Mouse (Mus musculus) fat pad, adult 2 months (tissue): Measurements from ENCODE around the gene Arhgap20.

Experiments
- DNase-seq: peaks from one replicate; pipeline ENCODE4 v3.0.0-alpha.2; 2011; ENCODE audit warnings: low read depth, low spot score; ENCODE audit errors: extremely low read depth

Gene Arhgap20

DNA sequence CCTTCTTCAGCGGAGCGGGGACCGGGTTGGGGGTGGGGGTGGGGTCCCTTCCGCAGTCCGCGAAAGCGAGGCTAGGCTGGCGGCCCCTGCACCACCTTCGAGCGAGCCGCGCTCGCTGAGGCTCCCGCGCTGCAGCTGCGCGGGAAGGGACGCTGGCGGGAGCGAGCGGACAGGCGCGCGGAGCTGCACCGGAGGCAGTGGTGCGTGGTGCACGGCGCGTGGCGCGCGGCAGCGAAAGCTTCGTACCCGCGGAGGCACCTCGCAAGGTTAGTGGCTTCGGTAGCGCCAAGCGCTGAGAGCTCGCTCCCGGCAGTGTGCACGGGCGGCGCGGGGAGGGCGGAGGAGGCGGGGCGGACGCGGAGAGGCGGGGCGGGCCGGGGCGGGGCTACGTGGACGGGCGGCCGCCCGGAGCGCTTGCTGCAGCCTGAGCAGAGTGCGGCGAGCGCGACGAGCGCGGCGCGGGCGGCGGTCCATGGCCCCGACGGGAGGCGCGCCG, at the start of gene Arhgap20:
Gene Arhgap20 (plus strand): TSS at position 417 of the 496 bp plus-strand sequence.
- DNase-seq: no peak

DNA sequence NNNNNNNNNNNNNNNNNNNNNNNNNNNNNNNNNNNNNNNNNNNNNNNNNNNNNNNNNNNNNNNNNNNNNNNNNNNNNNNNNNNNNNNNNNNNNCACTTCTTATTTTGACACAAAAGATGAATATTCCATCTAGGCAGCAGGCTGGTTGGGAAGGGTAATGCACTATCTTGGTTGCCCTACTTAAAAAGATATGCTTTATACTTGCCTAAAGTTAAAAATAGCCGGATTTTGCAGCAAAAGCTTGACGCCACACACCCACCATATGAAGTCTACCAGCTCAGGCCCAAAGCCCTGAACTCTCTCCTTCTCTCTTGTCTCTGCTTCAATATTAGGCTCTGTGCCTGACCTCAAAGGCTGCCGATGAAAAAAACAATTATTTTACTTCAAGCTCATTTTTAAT, 46.3 kb upstream of the Arhgap20 start:
- DNase-seq: no peak

DNA sequence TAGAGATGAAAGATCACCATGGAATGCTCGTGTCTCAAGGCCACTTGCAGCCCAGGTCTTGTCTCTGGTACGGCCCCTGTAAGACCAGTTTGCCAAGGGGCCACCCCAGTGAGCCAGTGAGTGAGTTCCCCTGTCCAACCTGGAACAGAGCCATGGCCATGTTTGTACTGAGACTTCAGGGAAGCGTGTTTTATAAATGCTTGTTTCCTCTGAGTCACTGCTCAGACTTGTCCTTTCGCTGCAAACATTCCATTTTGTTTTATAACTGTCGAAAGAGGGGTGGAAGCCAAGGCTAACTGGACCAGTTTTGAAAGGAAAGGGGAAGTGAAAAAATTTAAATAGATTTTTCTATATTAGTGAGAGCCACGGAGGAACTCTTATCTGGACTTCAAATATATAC, 37.2 kb upstream of the Arhgap20 start:
- DNase-seq: no peak

DNA sequence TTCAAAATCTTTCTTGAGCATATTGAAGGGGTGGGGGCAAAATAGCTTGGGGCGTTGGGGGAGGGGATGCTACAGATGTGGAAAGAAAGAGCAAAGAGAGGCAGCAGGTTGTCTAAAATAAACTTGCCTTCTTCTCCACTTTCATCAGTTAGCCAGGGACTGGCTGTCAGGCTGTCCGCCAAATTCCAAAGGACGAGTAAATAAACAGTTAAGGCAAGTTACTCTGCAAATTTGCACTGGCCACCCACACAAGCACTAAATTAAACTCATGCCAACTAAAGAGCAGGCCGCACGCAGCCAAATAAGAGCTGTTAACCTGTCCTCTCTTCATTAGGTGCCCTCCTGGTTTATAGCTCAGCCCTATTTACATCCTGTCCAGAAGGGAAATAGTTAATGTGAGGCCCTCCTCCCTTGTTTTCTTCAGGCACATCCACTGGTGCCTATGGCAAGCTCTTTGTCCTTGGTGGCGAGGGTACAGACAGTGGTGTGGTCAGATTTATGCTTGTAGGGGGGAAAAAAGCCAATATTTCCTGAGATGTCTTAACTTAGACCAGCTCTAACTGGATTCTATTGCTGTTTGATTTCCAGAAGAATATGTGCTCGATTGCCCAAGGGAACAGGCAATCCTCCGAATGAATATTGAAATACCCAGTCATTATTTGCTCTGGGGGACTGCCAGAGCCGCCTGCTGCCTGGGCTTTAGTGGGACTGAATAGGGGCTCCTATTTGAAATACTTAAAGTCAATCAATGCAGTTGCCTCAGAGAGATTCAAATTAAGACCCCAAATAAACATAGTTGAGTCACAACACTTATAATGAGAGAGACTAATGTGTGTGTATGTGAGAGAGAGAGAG, 29.7 kb upstream of the Arhgap20 start:
- DNase-seq: peak; percentile 51

DNA sequence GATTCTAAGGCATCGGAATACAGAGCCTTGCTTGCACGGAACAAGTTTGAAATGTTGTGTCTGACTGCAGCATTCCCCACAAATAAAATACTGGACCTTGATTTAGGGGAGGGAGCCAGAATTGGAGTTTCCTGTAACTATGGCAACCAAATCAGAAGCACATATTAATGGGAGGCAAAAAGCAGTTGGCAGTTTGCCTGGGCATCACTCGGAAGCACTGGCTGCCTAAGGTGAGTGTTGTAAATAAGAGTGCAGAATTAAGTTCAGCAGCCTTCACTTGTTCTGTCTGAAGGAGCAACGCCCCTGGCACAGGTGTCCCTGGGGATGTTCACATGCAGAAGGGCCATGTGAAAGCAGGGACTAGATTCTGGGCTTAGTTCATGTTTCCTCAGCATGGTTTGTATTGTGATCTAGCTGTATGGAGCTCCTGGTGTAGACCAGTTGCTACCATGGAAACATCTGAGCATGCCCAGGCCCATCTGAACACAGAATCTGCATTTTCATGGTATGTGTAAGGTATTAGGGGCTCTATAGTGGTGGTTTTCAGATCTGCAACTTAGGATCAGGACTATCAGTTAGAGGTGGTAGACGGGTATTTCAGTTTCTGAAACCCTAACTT, 28.3 kb upstream of the Arhgap20 start:
- DNase-seq: no peak

DNA sequence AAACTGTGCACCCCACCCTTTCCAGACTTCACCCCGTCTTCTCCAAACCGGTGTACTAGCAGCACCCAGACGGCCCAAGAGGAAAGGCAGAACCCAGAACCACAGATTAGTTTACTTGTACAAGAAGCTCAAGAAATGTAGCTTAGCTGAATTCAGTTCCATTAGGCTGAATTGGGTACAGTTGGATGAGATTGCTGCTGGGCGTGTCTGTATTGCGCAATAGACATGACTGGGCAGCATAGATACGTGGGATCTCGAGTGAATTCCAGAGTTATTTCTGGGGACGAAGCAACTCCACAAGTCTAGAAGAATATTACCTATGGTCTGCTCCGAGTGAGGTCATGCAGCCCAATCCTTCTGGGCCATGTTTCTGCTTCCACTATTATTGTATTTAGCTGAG, 26.8 kb upstream of the Arhgap20 start:
- no peak for DNase-seq

DNA sequence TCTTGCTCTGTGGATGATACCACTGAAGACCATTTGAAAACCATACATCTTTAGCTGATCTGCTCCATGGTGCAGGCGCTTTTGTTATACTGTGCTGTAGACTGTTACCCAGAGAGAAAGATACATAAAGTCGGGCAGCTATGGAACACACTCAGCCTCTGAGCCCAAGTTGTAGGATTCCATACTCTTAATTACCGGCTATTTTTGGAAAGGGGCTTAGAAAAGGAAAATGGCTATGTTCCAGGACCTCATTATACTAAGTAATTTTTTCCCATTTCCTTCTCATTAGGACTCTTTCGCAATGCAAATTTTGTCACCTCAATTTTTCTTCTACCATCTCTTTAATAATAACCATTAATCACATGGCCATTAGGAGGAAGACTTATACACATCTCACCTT, 25.3 kb upstream of the Arhgap20 start:
- no peak for DNase-seq

DNA sequence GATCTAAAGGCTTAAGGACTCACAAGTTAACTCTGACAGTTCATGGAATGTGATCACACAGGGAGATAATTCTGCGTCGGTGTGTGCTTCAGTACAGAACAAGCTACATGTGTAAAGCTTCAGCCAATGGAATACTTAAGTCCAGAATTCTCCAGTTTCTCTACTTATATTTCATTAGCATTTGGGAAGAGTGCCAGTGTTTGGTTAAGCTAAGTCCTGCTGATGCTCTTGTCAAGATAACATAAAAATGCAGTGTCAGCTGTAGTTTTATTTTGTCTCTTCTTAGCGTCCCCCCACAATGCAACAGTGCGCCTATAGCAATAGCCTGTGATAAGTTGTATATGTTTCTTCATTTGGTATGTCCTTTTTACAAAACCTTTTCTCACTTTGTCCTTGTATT, 15.0 kb upstream of the Arhgap20 start:
- no peak for DNase-seq

DNA sequence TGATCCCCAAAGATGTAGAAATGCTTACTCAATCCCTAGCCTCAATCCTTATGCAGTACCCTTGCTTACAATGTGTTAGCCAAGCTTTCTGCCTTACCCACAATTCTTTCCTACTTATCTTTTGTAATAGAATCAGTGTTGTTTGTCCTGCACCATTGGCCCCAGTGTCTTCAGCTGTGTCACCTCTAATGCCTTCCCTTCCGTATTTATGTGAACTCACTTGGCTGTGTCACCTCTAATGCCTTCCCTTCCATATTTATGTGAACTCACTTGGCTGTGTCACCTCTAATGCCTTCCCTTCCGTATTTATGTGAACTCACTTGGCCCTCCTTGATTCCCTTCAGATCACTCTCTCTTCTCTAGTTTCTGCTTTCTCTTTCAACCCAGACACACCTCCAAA, 4.1 kb upstream of the Arhgap20 start:
- DNase-seq: no peak

DNA sequence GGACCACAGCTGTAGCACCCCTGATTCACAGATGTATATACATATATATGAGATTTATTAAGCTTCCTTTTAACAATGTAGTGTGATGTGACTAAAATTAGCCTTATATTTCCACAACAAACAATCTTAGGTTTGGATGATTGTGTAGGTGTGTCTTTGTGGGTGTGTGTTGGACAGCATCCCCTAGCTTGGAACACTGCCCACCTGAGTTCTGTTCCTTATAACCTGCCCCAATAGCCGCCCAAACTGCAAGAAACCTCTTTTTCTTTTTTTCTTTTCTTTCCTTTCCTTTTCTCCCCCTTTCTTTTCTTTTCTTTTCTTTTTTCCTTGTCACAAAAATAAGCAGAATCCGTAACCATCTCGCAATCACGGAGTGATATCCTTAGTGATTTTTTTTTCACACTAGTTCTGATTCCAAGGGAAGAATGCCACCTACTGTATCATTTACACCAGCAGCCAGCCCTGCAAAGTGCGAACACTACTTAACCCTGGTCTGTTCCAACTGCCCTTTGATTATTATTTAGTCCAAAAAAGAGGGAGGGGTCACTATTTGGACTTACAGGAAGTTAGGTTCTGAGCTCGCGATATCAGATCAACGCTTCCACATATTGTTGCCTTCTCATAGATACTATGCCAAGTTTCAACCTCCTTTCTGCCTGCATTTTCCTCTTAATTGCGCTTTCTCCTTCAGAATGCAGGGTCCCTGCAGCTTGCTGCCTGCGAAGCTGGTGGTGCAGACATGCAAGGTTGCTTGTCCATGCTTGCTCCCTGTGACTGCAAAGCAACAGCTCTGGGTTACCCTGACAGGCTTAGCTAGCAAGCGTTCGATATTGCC, 879 bp upstream of the Arhgap20 start:
- DNase-seq: no peak

DNA sequence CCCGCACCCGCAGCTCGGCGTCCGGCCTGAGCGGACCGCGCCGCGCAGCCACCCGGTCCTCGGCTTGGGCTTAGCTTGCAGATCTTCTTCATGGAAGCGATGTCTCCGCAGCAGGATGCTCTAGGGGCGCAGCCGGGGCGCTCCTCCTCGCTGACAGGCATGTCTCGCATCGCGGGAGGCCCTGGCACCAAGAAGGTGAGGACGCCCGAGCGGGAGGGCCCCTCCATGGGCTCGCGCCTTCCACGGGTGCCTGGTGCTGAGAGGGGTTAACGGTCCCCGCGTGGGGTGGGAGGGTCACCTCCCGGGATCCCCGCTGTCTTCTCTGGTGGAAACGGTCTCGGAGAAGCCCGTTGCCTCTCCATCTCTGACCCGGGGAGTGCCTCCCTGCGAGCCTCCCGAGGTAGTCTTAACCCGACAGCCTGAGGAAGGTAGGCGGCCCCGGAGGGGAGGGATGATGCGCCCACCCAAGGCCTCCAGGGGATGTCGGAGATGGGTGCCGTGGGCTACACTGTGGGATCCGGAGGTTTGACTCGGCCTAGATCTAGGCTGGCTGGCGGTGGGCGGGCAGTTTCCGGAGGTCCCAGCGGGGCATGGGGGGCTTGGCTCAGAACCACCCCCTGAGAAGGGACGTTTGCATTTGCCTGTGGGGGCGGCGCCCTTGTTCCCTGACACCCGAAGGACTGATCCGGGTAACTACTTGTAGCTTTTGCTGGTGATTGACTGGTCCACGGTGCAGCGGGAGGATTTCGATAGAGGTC, 459 bp downstream of the Arhgap20 start:
- no peak for DNase-seq

DNA sequence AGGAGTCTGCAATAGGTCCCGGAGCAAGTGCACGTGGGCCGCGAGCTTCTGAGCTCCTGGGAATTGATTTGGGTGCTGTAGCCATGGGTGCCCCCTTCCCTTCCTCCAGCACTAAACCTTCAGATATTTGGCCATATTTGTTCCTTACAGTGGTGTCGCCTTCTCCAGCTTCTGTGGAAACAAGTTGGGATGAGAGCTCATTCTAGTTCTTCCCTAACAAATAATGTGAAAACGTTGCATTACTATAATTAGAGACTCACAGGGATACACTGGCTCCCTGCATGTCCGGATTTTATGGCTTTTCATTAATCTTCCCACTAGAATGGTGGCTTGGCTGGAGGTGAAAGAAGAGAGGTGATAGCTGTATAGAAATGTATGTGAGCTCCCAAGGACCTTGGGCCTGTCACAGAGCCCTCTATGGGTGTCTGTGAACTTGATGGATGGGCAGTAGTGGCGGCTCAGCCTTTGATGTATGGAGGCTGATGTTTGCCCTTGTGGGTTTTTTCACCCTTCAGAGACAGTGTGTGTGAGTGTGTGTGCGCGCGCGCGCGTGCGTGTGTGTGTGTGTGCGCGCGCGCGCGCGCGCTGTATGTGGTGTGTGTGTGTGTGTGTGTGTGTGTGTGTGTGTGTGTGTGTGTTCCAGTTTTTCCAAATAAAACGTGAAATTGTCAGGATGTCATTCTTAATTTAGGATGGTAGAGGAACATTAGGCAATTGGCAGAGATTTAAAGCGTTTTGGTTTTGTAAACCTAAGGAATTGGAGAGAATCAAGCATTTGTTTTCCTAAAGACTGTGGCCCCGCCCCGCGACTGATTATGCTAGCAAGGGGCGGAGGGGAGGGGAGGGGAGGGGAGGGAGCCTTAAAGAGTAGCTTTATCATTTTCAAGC, 1.3 kb downstream of the Arhgap20 start:
- no peak for DNase-seq

DNA sequence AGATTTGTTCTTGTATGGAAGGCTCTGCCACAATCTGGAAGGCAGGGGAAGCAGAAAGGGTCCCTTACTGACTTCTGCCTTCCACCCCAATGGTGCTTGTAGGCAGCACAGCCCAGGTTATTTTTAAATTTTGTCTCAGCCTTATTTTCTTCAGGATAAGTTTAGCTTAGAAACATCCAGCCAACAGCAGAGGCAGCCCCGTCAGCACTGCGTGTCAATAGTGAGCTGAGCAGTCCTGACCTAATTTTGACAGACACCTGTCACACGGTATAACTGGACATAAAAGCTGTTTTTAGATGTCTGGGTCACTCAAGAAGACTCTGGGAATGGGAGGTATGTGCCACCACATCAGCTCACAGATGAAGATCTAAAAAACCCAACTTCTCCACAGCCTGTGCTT, 9.1 kb downstream of the Arhgap20 start:
- DNase-seq: no peak

DNA sequence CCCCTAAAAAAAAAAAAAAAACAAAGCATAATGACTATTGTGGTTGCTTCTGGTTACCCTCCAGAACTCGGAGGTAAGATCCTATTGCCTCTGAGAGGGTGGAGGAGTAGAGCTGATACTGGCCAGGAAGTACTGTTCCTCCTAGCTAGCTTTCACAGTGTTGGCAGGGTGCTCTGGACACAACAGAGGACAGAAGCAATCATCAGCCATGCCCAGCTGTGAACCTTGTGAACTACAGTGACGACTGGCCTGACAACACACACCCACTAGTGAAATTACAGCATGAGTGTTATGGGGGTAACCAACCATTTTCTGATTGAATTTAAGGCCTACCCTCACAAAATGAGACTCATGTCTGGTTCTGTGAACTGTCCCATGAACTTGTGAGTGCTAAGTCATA, 11.3 kb downstream of the Arhgap20 start:
- no peak for DNase-seq

DNA sequence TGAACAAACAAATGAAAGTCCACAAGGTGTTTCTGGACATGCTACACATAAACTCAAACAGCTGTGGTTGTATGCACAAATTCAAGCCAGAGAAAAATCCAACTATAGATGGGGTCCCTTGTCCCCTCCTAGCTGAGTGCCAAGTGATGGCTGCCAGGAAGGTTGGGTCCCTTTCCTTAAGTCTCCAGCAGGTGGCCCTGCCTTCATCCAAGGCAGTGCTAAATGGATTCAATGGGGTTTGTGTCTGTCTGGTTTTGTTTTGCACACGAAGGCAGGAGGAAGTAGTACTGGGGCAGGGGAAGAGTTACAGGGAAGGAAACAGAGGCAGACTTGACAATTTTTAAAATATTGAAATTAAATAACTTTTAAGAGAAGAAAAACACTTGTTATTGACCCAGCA, 12.0 kb downstream of the Arhgap20 start:
- DNase-seq: no peak

DNA sequence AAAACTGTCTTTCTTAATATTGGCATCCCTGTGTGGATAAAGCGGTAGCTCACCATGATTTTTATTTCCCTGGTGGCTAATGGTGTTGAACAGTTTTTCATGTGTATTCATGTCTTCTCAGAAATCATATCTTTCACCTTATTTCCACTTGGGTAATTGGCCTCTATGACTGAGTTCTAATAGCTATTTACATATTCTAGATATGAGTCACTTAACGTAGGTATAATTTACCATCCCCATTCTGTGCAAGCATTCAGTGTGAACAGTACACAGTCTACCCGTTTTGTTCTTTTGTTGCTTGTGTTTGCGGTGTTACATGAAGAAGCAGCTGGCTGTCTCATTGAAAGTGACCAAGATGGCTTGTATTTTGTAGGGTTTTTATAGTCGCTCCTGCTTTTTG, 14.1 kb downstream of the Arhgap20 start:
- DNase-seq: no peak

DNA sequence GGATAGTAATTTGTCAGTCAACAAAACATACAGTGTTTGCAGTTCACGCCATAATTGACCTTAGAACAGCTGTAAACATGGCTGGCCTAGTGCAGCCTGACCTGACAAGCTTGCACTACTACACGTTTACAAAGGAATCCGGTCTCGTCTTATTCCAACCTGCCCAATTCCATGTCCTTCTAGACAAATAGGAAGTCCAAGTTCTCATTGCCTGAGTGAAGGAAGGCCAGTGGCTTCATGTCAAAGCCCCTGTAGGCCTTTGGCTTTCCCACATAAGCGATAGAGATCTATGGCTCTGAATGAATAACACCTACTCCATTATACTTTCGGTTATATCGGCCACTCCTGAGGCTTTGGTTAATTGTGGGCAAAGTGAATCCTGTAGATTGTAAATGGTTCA, 16.0 kb downstream of the Arhgap20 start:
- peak; percentile 87 for DNase-seq

DNA sequence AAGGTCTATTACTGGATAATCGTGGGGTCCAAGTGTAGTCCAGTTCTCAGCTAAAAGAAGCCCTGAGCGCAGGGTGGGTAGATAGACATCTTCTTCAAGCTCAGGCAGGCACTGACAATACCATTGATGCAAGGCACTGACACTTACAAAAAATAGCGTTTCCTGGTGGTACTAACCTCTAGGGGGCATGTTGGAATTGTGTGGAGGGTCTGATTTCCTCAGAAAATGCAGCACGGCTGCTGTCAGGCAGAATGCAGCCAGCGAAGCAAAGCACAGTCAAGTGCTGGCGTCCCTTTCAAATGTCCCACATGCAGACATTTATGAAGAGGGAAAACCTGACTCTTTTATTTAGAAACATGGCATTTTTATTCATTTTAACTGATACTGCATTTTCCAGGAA, 22.2 kb downstream of the Arhgap20 start:
- no peak for DNase-seq

DNA sequence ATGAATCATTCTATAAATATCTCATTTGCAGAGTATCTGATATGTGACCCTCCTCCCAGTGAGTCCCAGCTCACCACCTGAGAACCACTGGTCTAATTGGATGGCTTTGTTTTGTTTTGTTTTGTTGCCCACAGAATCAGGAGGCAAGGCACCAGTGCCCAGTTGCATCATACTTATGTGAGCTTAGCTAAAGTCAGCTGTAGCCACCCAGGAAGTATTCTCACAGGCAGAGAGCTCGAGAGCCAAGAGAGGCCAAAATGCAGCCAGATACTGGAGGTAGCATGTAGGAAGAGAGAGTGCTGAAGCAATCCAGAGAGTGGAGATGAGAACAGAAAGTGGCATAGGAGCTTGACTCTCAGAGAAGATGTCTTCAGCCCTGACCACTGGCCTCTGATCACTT, 23.3 kb downstream of the Arhgap20 start:
- DNase-seq: no peak

DNA sequence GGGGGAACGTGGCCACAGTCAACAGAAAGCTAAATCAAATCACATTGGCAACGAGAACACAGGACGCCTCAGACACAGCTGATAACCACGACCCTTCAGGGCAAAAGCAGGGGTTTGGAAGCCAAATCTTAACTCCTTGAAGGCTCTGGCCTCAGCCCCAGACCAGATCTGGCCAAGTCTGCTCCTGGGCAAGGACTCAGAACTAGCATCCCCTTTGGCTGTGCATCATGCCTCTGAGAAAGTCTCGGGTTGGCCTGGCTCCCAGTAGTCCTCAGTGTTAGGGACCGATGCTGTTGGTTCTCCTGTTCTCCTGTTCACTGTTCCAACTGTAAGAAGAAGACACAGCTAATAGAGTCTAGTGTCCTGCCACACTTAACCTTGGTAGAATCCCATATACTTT, 30.1 kb downstream of the Arhgap20 start:
- DNase-seq: no peak
